Mouse (Mus musculus) liver, postnatal 0 days (tissue): Measurements from ENCODE around the gene Ccdc73.

Experiments used
- CTCF ChIP-seq: sonication (generic); IDR thresholded peaks from 2 replicates; pipeline ENCODE4 v1.5.1; 2016; ENCODE audit warnings: antibody characterized with exemption, low read depth
- EP300 ChIP-seq: IDR thresholded peaks from 2 replicates; pipeline ENCODE4 v1.6.1; 2016; ENCODE audit warnings: antibody characterized with exemption, low read depth, mild to moderate bottlenecking

DNA sequence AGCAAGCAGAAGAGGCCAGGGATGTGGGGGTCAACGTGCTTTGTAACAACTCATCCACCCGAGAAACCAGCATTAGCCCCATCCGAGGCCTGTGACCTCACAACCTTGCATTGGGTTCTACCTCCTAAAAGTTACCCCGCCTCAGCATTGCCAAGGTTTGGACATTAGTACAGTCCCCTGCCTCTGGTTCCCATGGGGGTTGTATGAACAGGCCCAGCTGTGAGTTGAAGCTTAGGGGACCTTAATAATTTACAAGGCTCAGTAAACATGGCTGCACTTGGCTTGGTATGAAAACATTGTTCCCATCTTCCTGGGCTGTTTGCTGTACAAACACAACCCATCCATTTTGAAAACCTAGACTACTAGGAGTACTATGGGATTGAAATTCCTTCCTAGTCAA lies 156.2 kb downstream of the Ccdc73 start:
- TF ChIP-seq CTCF (no peak), EP300 (no peak)
